Mouse (Mus musculus) forebrain, embryonic 11.5 days (tissue): Measurements from ENCODE around the gene Wdr72. TPM values are rescaled to one million over a fixed set of nuclear protein-coding genes. Genes with fewer than 3 reads are reported as not detected.

Experiments
- ATAC-seq: fragments of 200-750 bp; cut with Nextera tagmentation; replicated peaks from 2 replicates; pipeline ENCODE4 v1.8.0; 2017; ENCODE audit warnings: moderate TSS enrichment; ENCODE audit not compliant: low FRiP score
- DNase-seq: peaks from one replicate; pipeline ENCODE4 v3.0.0-alpha.2; 2017; ENCODE audit warnings: low spot score
- H3K27ac ChIP-seq: fragments of 300-500 bp; sonication (generic); 2 replicates; pipeline ENCODE4 v1.5.1; 2014; ENCODE audit warnings: low read depth, low read length
- H3K27me3 ChIP-seq: fragments of 300-500 bp; sonication (generic); 2 replicates; pipeline ENCODE4 v1.6.1; 2014; ENCODE audit warnings: mild to moderate bottlenecking, low read length, mixed read lengths; ENCODE audit not compliant: control insufficient read depth, insufficient read depth
- H3K36me3 ChIP-seq: fragments of 300-500 bp; sonication (generic); 2 replicates; pipeline ENCODE4 v1.6.1; 2014; ENCODE audit warnings: mild to moderate bottlenecking, low read length, moderate library complexity, mixed read lengths; ENCODE audit not compliant: control insufficient read depth, insufficient read depth
- H3K4me1 ChIP-seq: fragments of 300-500 bp; sonication (generic); replicated peaks from 2 replicates; pipeline ENCODE4 v1.6.1; 2014; ENCODE audit warnings: low read length, mixed read lengths; ENCODE audit not compliant: control insufficient read depth, insufficient read depth
- H3K4me2 ChIP-seq: fragments of 300-500 bp; sonication (generic); 2 replicates; pipeline ENCODE4 v1.6.1; 2014; ENCODE audit warnings: low read depth, mild to moderate bottlenecking, low read length, moderate library complexity, mixed read lengths; ENCODE audit not compliant: severe bottlenecking
- H3K4me3 ChIP-seq: fragments of 300-500 bp; sonication (generic); 2 replicates; pipeline ENCODE4 v1.5.1; 2014; ENCODE audit warnings: low read depth, low read length
- H3K9ac ChIP-seq: fragments of 300-500 bp; sonication (generic); 2 replicates; pipeline ENCODE4 v1.6.1; 2014; ENCODE audit warnings: low read length
- H3K9me3 ChIP-seq: fragments of 300-500 bp; sonication (generic); 2 replicates; pipeline ENCODE4 v1.6.1; 2016; ENCODE audit warnings: low read length, mixed read lengths; ENCODE audit not compliant: control insufficient read depth
- WGBS: fragments of 180-500 bp; shearing (Covaris S2); extraction: QIAGEN DNeasy Blood & Tissue Kit; methylation state at CpG from one replicate; pipeline ENCODE4 v1.1.7; 2014; 5-methylcytosine and 5-hydroxymethylcytosine counted together
- polyA plus RNA-seq: library from polyadenylated mRNA; unstranded; fragments of >200 nt; fragmentation: Nextera tagmentation; extraction: Ambion mirVana; gene quantifications from 2 replicates; pipeline ENCODE4 v1.2.1, GENCODE M21; 2014

Wdr72 gene
- polyA plus RNA-seq, 1 experiment from 2014 or later: 0.23 TPM

DNA sequence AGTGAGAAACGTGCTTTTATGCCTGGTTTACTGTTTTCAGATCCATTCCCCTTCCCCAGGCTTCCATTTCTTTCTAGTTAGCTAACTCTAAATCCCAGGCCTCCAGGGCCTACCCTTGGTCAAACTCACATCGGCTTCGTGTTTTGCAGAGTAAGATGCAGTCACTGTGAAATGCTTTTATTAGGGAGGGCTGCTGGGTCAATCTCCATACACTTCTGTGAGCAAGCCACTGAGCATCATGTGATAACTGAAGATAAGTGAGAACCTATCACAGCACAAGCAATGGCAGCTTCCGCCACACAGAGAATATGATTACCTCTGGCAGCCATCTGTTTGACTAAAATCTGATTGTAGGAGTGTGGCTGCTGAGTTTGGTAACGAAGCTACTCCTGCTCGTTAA lies 59.7 kb downstream of the Wdr72 start:
- H3K4me1 ChIP-seq: no peaks in the 10 kb centered on the region
- no peak overlapping the region for H3K4me3 ChIP-seq
- H3K9ac ChIP-seq: no peak overlapping the region
- H3K27me3 ChIP-seq: no peaks in the 10 kb centered on the region
- H3K9me3 ChIP-seq: no peaks in the 10 kb centered on the region
- 55% methylated on average over 6 of the region's 6 CpGs for WGBS
- DNase-seq (no peak), ATAC-seq (no peak)
- H3K36me3 ChIP-seq: no peaks in the 10 kb centered on the region
- no peak overlapping the region for H3K27ac ChIP-seq
- H3K4me2 ChIP-seq: no peak overlapping the region

DNA sequence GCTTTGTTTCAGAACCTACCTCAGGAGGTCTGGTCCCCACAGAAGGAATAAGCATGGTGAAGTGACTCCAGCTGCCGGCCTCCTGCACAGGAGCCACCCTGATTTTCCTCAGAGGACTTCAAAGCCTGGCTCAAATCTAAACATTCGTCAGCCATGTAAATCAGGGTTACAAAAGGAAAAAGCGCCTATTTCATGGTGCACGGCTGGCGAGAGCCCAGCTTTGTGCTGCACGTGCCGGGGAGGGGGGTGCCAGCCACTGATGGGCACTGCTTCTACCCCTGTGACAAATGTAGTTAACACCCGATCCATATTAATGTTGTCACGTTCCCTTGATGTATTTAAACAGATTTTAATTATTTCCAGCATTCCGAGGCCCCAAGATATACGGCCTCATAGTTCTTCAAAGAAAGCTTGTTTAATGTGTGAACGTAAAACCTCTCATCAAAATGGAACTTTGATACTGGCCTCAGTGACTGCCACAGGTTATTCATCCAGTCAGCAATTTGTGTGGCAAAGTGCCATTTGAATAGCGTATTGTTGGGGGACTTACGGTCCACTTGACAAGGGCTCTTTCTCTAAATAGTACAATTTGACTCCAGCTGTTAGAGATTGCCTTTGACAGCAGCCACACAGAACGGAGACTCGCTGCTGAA lies 76.7 kb downstream of the Wdr72 start:
- no peaks in the 10 kb centered on the region for H3K36me3 ChIP-seq
- H3K4me3 ChIP-seq: no peak overlapping the region

DNA sequence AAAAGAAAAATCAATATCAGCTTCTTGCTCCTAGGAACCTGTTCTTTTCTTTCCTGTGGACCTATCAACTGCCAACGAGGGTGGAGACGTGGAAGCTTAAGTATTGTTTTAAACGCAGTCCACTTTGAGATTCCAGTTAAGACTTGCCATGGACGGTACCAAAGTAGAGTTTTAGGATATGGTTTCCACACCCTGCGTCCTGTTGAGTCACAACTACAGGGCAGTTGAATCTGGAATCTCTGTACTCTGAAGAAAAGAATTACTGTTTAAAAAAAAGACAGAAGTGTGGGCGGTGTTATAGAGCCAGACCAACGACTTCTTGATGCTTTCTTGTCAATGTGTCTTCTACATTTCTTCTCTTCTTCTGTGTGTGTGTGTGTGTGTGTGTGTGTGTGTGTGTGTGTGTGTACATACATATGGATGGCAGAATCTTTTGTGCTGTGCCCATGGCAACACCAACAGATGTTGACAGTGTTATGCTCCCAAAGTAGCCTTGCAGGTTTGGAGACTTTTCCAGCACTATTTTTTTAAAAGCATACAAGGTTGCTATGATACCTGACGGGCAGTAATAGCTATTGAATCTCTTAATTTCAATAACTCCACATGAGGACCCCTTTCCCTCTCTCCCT lies 77.4 kb downstream of the Wdr72 start:
- DNase-seq (no peak), ATAC-seq (peak; percentile 42)
- Histone ChIP-seq H3K4me1 (no peaks in the 10 kb centered on the region), H3K27ac (no peak overlapping the region), H3K4me2 (peak overlapping the region; percentile 28; the same call in 1 of the 2 replicates), H3K9ac (no peak overlapping the region), H3K4me3 (no peak overlapping the region), H3K36me3 (no peaks in the 10 kb centered on the region), H3K27me3 (peaks cover 46% of the 10 kb centered on the region), H3K9me3 (no peaks in the 10 kb centered on the region)
- WGBS: 32% methylated on average over 8 of the region's 8 CpGs

More for the DNA sequence above, 76.7 kb downstream of the Wdr72 start:
- Histone ChIP-seq H3K27ac (no peak overlapping the region), H3K27me3 (peaks cover 47% of the 10 kb centered on the region), H3K4me2 (peak overlapping the region; percentile 28; the same call in 1 of the 2 replicates), H3K4me1 (no peaks in the 10 kb centered on the region), H3K9ac (no peak overlapping the region), H3K9me3 (no peaks in the 10 kb centered on the region)
- ATAC-seq (peak; percentile 92), DNase-seq (peak; percentile 78)
- 10% methylated on average over 16 of the region's 16 CpGs for WGBS

DNA sequence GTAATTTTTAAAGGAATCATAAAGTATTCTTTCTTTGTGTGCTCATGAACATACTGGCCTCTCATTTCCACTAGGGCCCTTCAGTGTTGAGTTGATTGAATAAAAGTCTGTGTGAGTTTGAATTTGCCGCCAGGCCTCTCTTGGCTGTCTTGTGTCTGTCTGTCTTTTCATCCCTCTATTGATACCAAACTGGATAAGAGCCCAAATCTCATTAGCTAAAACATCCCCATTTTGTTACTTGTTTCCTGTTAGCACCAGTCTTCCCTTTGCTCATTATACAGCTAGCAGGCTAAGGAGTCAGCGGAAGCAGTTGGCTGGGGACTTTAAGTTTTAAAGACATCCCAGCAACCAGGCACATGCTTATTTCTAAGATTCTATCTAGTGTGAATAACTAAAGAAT lies 84.7 kb downstream of the Wdr72 start:
- H3K9me3 ChIP-seq: no peaks in the 10 kb centered on the region
- ATAC-seq (no peak), DNase-seq (no peak)
- H3K9ac ChIP-seq: no peak overlapping the region
- H3K4me1 ChIP-seq: no peaks in the 10 kb centered on the region
- no peak overlapping the region for H3K27ac ChIP-seq
- H3K36me3 ChIP-seq: no peaks in the 10 kb centered on the region
- 66% methylated on average over 2 of the region's 2 CpGs for WGBS
- H3K27me3 ChIP-seq: peaks cover 20% of the 10 kb centered on the region
- H3K4me3 ChIP-seq: no peak overlapping the region
- H3K4me2 ChIP-seq: no peak overlapping the region

DNA sequence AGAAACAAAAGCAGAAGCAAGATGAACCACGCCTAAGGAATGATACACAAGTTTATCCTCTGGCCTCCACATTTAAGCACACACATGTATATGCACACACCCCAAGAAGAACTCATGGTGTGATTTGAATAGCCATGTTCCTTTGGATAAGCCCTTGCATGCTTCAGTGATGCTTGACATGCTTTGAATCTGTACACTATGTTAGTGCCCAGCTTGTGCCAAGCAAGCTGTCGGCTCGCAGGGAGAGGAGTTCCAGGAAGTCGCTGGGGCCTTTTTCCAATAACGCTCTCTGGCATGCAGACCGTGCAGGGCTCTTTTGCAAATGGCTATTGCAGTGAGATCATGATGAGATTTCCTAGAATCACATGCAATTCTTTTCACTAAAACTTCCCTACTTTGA lies 118.1 kb downstream of the Wdr72 start:
- no peak overlapping the region for H3K9ac ChIP-seq
- H3K4me2 ChIP-seq: no peak overlapping the region
- no peaks in the 10 kb centered on the region for H3K36me3 ChIP-seq
- no peak overlapping the region for H3K27ac ChIP-seq
- H3K4me1 ChIP-seq: no peaks in the 10 kb centered on the region
- H3K27me3 ChIP-seq: no peaks in the 10 kb centered on the region
- ATAC-seq (no peak), DNase-seq (no peak)
- 85% methylated on average over 6 of the region's 6 CpGs for WGBS
- H3K9me3 ChIP-seq: no peaks in the 10 kb centered on the region
- H3K4me3 ChIP-seq: no peak overlapping the region

DNA sequence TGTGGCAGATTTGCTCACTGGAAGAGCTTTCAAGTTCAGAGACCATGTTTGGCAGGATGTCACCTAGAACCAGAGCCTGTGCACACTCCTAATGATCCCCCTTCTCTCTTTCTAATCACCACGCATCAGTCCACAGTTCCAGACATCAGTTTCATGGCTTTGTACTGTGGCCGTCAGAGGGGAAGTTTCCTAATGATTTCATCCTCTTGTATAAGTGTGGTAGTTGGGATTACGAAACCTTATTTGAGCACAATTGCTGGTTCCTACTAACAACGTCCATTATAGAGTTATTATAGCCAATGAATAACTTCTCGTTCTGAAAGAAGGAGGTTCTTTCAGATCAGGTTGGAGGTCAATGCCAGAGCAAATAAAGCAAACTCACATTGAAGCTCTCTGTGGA lies 131.1 kb downstream of the Wdr72 start:
- Histone ChIP-seq H3K9me3 (no peaks in the 10 kb centered on the region), H3K27me3 (no peaks in the 10 kb centered on the region), H3K4me3 (no peak overlapping the region), H3K9ac (no peak overlapping the region), H3K4me1 (no peaks in the 10 kb centered on the region), H3K36me3 (no peaks in the 10 kb centered on the region), H3K4me2 (no peak overlapping the region), H3K27ac (no peak overlapping the region)
- 64% methylated on average over 5 of the region's 5 CpGs for WGBS
- DNase-seq (no peak), ATAC-seq (no peak)

DNA sequence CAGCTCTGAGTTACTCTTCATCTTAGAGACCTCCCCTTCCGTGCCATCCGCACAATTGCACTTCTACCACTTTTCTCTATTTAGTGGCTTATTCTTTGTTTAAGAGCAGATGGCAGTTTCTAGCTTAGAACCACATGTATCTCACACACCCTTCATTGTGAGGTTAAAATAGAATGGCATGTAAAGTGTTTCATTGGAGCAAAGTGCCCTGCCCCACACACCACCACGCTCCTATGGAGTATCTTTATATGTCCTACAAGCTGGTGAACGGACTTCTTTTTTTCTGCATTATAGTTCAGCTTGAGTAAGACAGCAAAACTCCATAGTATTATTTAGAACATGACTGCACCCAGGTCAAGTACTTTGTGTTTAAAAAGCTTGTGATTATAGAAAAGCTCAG lies 137.9 kb downstream of the Wdr72 start:
- no peak overlapping the region for H3K4me2 ChIP-seq
- H3K4me1 ChIP-seq: no peaks in the 10 kb centered on the region
- H3K9ac ChIP-seq: no peak overlapping the region
- H3K36me3 ChIP-seq: no peaks in the 10 kb centered on the region
- no peak for ATAC-seq
- H3K27ac ChIP-seq: no peak overlapping the region
- WGBS: 90% methylated on average over 4 of the region's 4 CpGs
- no peaks in the 10 kb centered on the region for H3K27me3 ChIP-seq
- H3K4me3 ChIP-seq: no peak overlapping the region
- no peak for DNase-seq
- H3K9me3 ChIP-seq: no peaks in the 10 kb centered on the region

DNA sequence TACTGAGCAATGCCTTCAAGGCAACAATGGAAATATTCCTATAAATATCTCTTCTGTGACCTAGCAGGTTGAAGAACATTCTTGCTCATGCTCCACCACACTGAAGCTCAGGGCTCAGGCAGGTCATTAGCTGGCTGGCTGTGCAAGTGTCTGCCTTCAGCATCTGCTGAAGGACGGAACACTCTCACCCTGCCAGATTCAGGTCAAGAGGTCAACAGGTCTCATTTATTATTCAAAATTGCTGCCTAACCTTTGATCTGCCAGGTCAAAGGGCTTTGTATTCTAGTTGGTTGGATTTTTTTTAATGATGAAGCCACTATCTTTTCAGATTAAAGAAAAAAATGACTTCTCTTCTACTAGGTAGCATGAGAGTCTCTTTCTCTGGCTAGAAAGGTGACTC lies 139.3 kb downstream of the Wdr72 start:
- Histone ChIP-seq H3K4me2 (no peak overlapping the region), H3K9me3 (no peaks in the 10 kb centered on the region), H3K27ac (no peak overlapping the region), H3K36me3 (no peaks in the 10 kb centered on the region), H3K4me1 (no peaks in the 10 kb centered on the region), H3K4me3 (no peak overlapping the region), H3K9ac (no peak overlapping the region), H3K27me3 (no peaks in the 10 kb centered on the region)
- DNase-seq: no peak
- no peak for ATAC-seq
- WGBS: 15% methylated on average over 1 of the region's 1 CpGs

DNA sequence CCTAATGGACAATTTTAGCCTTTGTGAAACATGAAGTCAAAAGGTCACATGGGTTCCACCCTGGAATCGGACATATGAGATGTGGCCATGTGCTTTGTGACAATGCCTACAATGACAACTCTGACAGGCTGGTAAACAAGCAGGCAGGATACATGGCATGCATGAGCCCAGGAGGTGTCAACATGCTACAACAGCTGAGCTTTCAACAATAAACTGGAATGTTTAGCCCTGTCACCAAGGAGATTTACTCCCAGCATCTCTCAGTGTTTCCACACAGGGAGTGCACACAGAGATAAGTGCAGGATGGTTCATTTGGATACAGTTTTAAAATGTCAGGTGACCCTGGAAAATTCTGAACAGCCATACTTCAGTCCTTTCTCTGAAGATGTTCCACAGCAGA lies 140.4 kb downstream of the Wdr72 start:
- no peaks in the 10 kb centered on the region for H3K4me1 ChIP-seq
- no peaks in the 10 kb centered on the region for H3K27me3 ChIP-seq
- WGBS: 75% methylated on average over 1 of the region's 1 CpGs
- H3K4me3 ChIP-seq: no peak overlapping the region
- H3K9me3 ChIP-seq: no peaks in the 10 kb centered on the region
- H3K27ac ChIP-seq: no peak overlapping the region
- H3K36me3 ChIP-seq: no peaks in the 10 kb centered on the region
- no peak for ATAC-seq
- DNase-seq: no peak
- no peak overlapping the region for H3K4me2 ChIP-seq
- H3K9ac ChIP-seq: no peak overlapping the region
